Comparison of ENCODE assay signal across 7 mouse cellular contexts in the genomic region with DNA sequence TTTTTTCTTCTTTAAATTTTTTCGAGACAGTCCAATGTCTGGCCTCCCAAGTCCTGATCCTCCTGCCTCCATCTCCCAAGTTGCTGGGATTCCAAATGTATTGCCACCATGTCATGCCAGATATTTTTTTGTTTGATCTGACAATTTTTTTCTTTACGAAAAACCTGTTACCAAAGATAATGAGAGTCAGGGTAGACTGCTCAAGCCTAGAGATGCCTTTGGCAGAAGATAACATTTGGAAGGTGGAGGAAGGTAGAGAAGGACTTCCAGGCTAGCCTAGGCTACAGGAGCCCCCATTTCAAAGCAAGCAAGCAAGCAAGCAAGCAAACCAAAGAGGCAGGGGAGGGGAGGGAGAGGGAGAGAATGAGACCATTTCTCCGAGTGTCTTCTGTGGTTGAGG. TPM values are rescaled to one million over a fixed set of nuclear protein-coding genes. Genes with fewer than 3 reads are reported as not detected.
DNase-seq lines count a peak whose midpoint lies in the region; ATAC-seq and TF ChIP-seq lines count a peak whose summit lies in the region.

No protein-coding gene starts in this region.

- TF ChIP-seq POLR2A in testis, adult 2 months (IDR thresholded peaks at IDR 0.05; ENCODE audit: control insufficient read depth, low read depth, low read length), result no peak

- H3K27ac ChIP-seq in testis, adult 2 months (ENCODE audit: control insufficient read depth, insufficient read depth, low read depth, low read length), result no peak overlapping the region
- H3K27ac ChIP-seq in forebrain, embryonic 10.5 days, result peak overlapping the region; percentile 90; the same call in 1 of the 2 replicates
- H3K27ac ChIP-seq in liver, embryonic 12.5 days, result peak overlapping the region; percentile 87

- no peaks in the 10 kb centered on the region for H3K36me3 ChIP-seq in testis, adult 2 months (ENCODE audit: control insufficient read depth, insufficient read depth, low read length)
- peaks cover 6% of the 10 kb centered on the region; the same call in 1 of the 2 replicates for H3K36me3 ChIP-seq in forebrain, embryonic 10.5 days (replicated peaks)
- H3K36me3 ChIP-seq in liver, embryonic 12.5 days, result peaks cover 8% of the 10 kb centered on the region

- 49% methylated on average over 3 of the region's 3 CpGs for WGBS in forebrain, embryonic 10.5 days
- 19% methylated on average over 3 of the region's 3 CpGs for WGBS in liver, embryonic 12.5 days (ENCODE audit: insufficient replicate concordance)

- H3K9ac ChIP-seq in liver, embryonic 12.5 days, result peak overlapping the region; percentile 86

- TF ChIP-seq CTCF in testis, adult 2 months (IDR thresholded peaks at IDR 0.05; ENCODE audit: control insufficient read depth, insufficient read depth, insufficient replicate concordance, low read depth, low read length), result no peak

- peaks cover 4% of the 10 kb centered on the region for H3K4me1 ChIP-seq in testis, adult 2 months (ENCODE audit: control insufficient read depth, insufficient read depth, low read length)
- H3K4me1 ChIP-seq in forebrain, embryonic 10.5 days, result peaks cover 26% of the 10 kb centered on the region
- H3K4me1 ChIP-seq in liver, embryonic 12.5 days, result peaks cover 58% of the 10 kb centered on the region

- H3K4me2 ChIP-seq in liver, embryonic 12.5 days, result peak overlapping the region; percentile 78

- no peak for DNase-seq in testis, postnatal 10 days (ENCODE audit: low spot score)
- DNase-seq in forebrain, embryonic 10.5 days (ENCODE audit: extremely low spot score, low spot score), result no peak
- DNase-seq in right cerebral cortex, postnatal 36 days (ENCODE audit: low spot score in 2 of 2), result no peak
- no peak for DNase-seq in right cerebral cortex, postnatal 25 days
- DNase-seq in frontal cortex, postnatal 36 days (ENCODE audit: low spot score in 2 of 2), result no peak

- H3K9me3 ChIP-seq in forebrain, embryonic 10.5 days, result no peaks in the 10 kb centered on the region
- H3K9me3 ChIP-seq in liver, embryonic 12.5 days (replicated peaks), result no peaks in the 10 kb centered on the region

- H3K27me3 ChIP-seq in testis, adult 2 months (ENCODE audit: control insufficient read depth, insufficient read depth, low read length), result no peaks in the 10 kb centered on the region
- no peaks in the 10 kb centered on the region for H3K27me3 ChIP-seq in forebrain, embryonic 10.5 days (ENCODE audit: poor library complexity, severe bottlenecking)
- H3K27me3 ChIP-seq in liver, embryonic 12.5 days (replicated peaks), result no peaks in the 10 kb centered on the region

- peak; percentile 66 for ATAC-seq in liver, embryonic 12.5 days

- peak overlapping the region; percentile 79; the same call in 1 of the 2 replicates for H3K4me3 ChIP-seq in testis, adult 2 months (ENCODE audit: control insufficient read depth, low read depth, low read length)
- peak overlapping the region; percentile 74 for H3K4me3 ChIP-seq in forebrain, embryonic 10.5 days
- H3K4me3 ChIP-seq in liver, embryonic 12.5 days, result peak overlapping the region; percentile 81

RNA-seq across cellular contexts. Expression of gene Usp33, which starts 0.9 kb away (rescaled TPM):
- 6.3 and 6.5 TPM in 2 replicates for polyA plus RNA-seq in testis, adult 2 months (2012; rRNA removed)
- 47.4 and 47.8 TPM in 2 replicates for polyA plus RNA-seq in forebrain, embryonic 10.5 days (2016; fragmentation: Nextera tagmentation; extraction: Ambion mirVana)
- 30.1 and 30.9 TPM in 2 replicates for polyA plus RNA-seq in liver, embryonic 12.5 days (2016; fragmentation: Nextera tagmentation; extraction: Ambion mirVana)

RNA-seq across cellular contexts. Expression of gene Miga1, which starts 7.0 kb away (rescaled TPM):
- 3.0 and 3.6 TPM in 2 replicates for polyA plus RNA-seq in testis, adult 2 months (2012; rRNA removed)
- polyA plus RNA-seq in forebrain, embryonic 10.5 days (2016; fragmentation: Nextera tagmentation; extraction: Ambion mirVana), result 19.3 and 22.1 TPM in 2 replicates
- polyA plus RNA-seq in liver, embryonic 12.5 days (2016; fragmentation: Nextera tagmentation; extraction: Ambion mirVana), result 7.1 and 9.1 TPM in 2 replicates

RNA-seq across cellular contexts. Expression of gene Zzz3, which starts 48.0 kb away (rescaled TPM):
- polyA plus RNA-seq in testis, adult 2 months (2012; rRNA removed), result 12.6 and 12.7 TPM in 2 replicates
- polyA plus RNA-seq in forebrain, embryonic 10.5 days (2016; fragmentation: Nextera tagmentation; extraction: Ambion mirVana), result 56.4 and 60.7 TPM in 2 replicates
- polyA plus RNA-seq in liver, embryonic 12.5 days (2016; fragmentation: Nextera tagmentation; extraction: Ambion mirVana), result 23.5 and 25.7 TPM in 2 replicates
